Comparison of ENCODE assay signal across 9 mouse cellular contexts in genomic region chr13:55923505-55924136, GRCm38 (mm10).
A peak's percentile ranks its signal among the peaks of the same experiment; 100 is the strongest.
DNase-seq lines count a peak whose midpoint lies in the region; ATAC-seq and TF ChIP-seq lines count a peak whose summit lies in the region.
"Had no signal": no experiment of that assay in that cellular context is flagged by ENCODE, and none has a peak within 500 bp of the region (broad histone marks: within the 10 kb centered on the region; RNA-seq: fewer than 3 reads in every experiment).

No protein-coding gene starts in this region.

- WGBS in heart, embryonic 10.5 days = 15% methylated on average over 7 of the region's 7 CpGs
- WGBS in intestine, postnatal 0 days = 9% methylated on average over 7 of the region's 7 CpGs
- WGBS in lung, embryonic 16.5 days = 11% methylated on average over 7 of the region's 7 CpGs
- WGBS in thymus, adult 2 months = 32% methylated on average over 7 of the region's 7 CpGs

- H3K4me3 ChIP-seq in heart, embryonic 10.5 days = peak overlapping the region; percentile 40
- H3K4me3 ChIP-seq in intestine, postnatal 0 days (ENCODE audit: low read depth, low read length) = peak overlapping the region; percentile 1; the same call in 1 of the 2 replicates
- no peak overlapping the region for H3K4me3 ChIP-seq in lung, embryonic 16.5 days (ENCODE audit: low read length)
- H3K4me3 ChIP-seq in thymus, adult 2 months (ENCODE audit: control insufficient read depth, insufficient read depth, low read length) = no peak overlapping the region
- H3K4me3 ChIP-seq: embryonic facial prominence, embryonic 15.5 days had no signal

- no peaks in the 10 kb centered on the region for H3K36me3 ChIP-seq in heart, embryonic 10.5 days
- no peaks in the 10 kb centered on the region for H3K36me3 ChIP-seq in intestine, postnatal 0 days (ENCODE audit: control insufficient read depth, insufficient read depth)
- no peaks in the 10 kb centered on the region for H3K36me3 ChIP-seq in lung, embryonic 16.5 days (ENCODE audit: control insufficient read depth, insufficient read depth, low read length)
- no peaks in the 10 kb centered on the region for H3K36me3 ChIP-seq in thymus, adult 2 months (ENCODE audit: control insufficient read depth, insufficient read depth, low read length)
- H3K36me3 ChIP-seq: embryonic facial prominence, embryonic 15.5 days had no signal

- peak; percentile 77 for ATAC-seq in intestine, postnatal 0 days
- peak; percentile 80 for ATAC-seq in lung, embryonic 16.5 days (ENCODE audit: low read depth)

- no peak for DNase-seq in heart, embryonic 10.5 days (ENCODE audit: low spot score)
- no peak for DNase-seq in heart, postnatal 25 days (ENCODE audit: low spot score)
- peak; percentile 63 for DNase-seq in adrenal gland, postnatal 14 days
- no peak for DNase-seq in left cerebral cortex, adult 9 months (ENCODE audit: low spot score in 2 of 2)
- no peak for DNase-seq in cerebellum, postnatal 36 days
- DNase-seq in thymus, adult 2 months = no peak

- H3K4me1 ChIP-seq in heart, embryonic 10.5 days = peaks cover 15% of the 10 kb centered on the region
- no peaks in the 10 kb centered on the region for H3K4me1 ChIP-seq in intestine, postnatal 0 days (replicated peaks; ENCODE audit: control insufficient read depth, insufficient read depth, low read length)
- H3K4me1 ChIP-seq in lung, embryonic 16.5 days (replicated peaks; ENCODE audit: control insufficient read depth, insufficient read depth, low read length) = peaks cover 11% of the 10 kb centered on the region
- no peaks in the 10 kb centered on the region for H3K4me1 ChIP-seq in thymus, adult 2 months (replicated peaks; ENCODE audit: control insufficient read depth, insufficient read depth, low read length)
- H3K4me1 ChIP-seq: embryonic facial prominence, embryonic 15.5 days had no signal

- H3K27ac ChIP-seq in heart, embryonic 10.5 days = no peak overlapping the region
- H3K27ac ChIP-seq in intestine, postnatal 0 days (ENCODE audit: low read depth, low read length) = no peak overlapping the region
- H3K27ac ChIP-seq in lung, embryonic 16.5 days (ENCODE audit: low read length) = no peak overlapping the region
- no peak overlapping the region for H3K27ac ChIP-seq in thymus, adult 2 months (ENCODE audit: control insufficient read depth, insufficient read depth, low read length)
- H3K27ac ChIP-seq: embryonic facial prominence, embryonic 15.5 days had no signal

- no peak overlapping the region for H3K9ac ChIP-seq in intestine, postnatal 0 days (ENCODE audit: low read depth, low read length)
- no peak overlapping the region for H3K9ac ChIP-seq in lung, embryonic 16.5 days (ENCODE audit: low read length)
- H3K9ac ChIP-seq: embryonic facial prominence, embryonic 15.5 days had no signal

- peak overlapping the region; percentile 54 for H3K4me2 ChIP-seq in intestine, postnatal 0 days (replicated peaks; ENCODE audit: low read depth)
- H3K4me2 ChIP-seq in lung, embryonic 16.5 days (ENCODE audit: low read depth, low read length) = peak overlapping the region; percentile 25
- H3K4me2 ChIP-seq: embryonic facial prominence, embryonic 15.5 days had no signal

- TF ChIP-seq CTCF in intestine, postnatal 0 days (IDR thresholded peaks at IDR 0.05; ENCODE audit: low read depth) = peak; percentile 41; the same call in 1 of the 2 replicates
- no peak for TF ChIP-seq CTCF in thymus, adult 2 months (IDR thresholded peaks at IDR 0.05; ENCODE audit: borderline replicate concordance, control insufficient read depth, extremely low read depth, insufficient read depth, low read length, poor library complexity)

- intact Hi-C loops in heart, postnatal 25 days (cut with DNase I) = no loop called here

- TF ChIP-seq POLR2A in thymus, adult 2 months (IDR thresholded peaks at IDR 0.05; ENCODE audit: control insufficient read depth, extremely low read depth, insufficient read depth, low read length, poor library complexity) = no peak

- peaks cover 57% of the 10 kb centered on the region for H3K27me3 ChIP-seq in heart, embryonic 10.5 days (ENCODE audit: insufficient read depth, poor library complexity, severe bottlenecking)
- 0 out of 2 replicates have a peak, but pooled peaks cover 4% of the 10 kb centered on the region for H3K27me3 ChIP-seq in intestine, postnatal 0 days (replicated peaks; ENCODE audit: control insufficient read depth, insufficient read depth, low read length)
- H3K27me3 ChIP-seq in lung, embryonic 16.5 days (ENCODE audit: control insufficient read depth, insufficient read depth, low read depth, low read length) = peaks cover 10% of the 10 kb centered on the region
- H3K27me3 ChIP-seq in thymus, adult 2 months (ENCODE audit: control insufficient read depth, insufficient read depth, low read length) = no peaks in the 10 kb centered on the region; the same call in 1 of the 2 replicates

- H3K9me3 ChIP-seq in heart, embryonic 10.5 days = no peaks in the 10 kb centered on the region
- H3K9me3 ChIP-seq in intestine, postnatal 0 days (ENCODE audit: control insufficient read depth) = no peaks in the 10 kb centered on the region
- H3K9me3 ChIP-seq in lung, embryonic 16.5 days (ENCODE audit: control insufficient read depth, low read length) = no peaks in the 10 kb centered on the region
- H3K9me3 ChIP-seq: embryonic facial prominence, embryonic 15.5 days had no signal

Comparison
In these comparisons a context has a peak if more than half of its experiments do, and no peak if none do; other contexts are left out.
1. H3K4me3 ChIP-seq: peak in heart, embryonic 10.5 days (single experiment) and intestine, postnatal 0 days (single experiment); none in lung, embryonic 16.5 days (single experiment) and thymus, adult 2 months (single experiment).